Comparison of ENCODE assay signal across 8 mouse cellular contexts in the genomic region with DNA sequence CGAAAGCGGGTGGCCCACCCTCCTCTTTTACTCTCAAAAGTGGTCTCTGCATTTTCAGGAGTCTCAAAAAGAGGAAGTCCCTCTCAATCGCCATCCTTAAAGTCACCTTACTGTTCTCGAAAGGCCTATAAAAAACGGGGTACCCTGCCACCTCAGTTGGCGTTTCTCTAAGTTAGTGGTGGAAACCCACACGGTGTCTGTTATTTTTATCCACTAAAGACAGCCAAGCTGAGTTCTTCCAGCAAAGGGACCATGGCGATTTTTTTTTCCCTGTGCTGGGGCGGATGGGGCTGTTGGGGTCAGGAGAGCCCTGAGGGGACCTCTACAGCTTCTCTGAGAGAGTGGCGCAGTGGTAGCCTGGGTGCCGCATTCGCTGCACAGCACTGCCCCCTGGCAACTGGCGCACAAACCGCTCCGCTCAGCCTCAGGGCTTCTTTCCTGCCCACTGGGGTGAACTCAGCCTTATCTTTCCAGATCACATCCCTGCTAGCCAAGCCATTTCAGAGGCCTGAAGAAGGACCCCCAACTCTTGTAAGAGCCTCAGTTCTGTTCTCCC. TPM values are rescaled to one million over a fixed set of nuclear protein-coding genes. Genes with fewer than 3 reads are reported as not detected.
DNase-seq lines count a peak whose midpoint lies in the region; ATAC-seq and TF ChIP-seq lines count a peak whose summit lies in the region.

No protein-coding gene starts in this region.

- no peak overlapping the region for H3K9ac ChIP-seq in lung, embryonic 14.5 days

- H3K4me3 ChIP-seq in spleen, adult 2 months (ENCODE audit: extremely low read depth, insufficient read depth, insufficient read length): no peak overlapping the region
- H3K4me3 ChIP-seq in bone marrow, adult 2 months (replicated peaks; ENCODE audit: control insufficient read depth, low read depth, low read length): no peak overlapping the region
- H3K4me3 ChIP-seq in lung, embryonic 14.5 days (ENCODE audit: low read depth, low read length): no peak overlapping the region

- TF ChIP-seq CTCF in spleen, adult 2 months (IDR thresholded peaks at IDR 0.05; ENCODE audit: extremely low read depth, insufficient read depth, insufficient read length, insufficient replicate concordance): peak; percentile 11; the same call in 1 of the 2 replicates
- peak; percentile 32; the same call in 1 of the 2 replicates for TF ChIP-seq CTCF in bone marrow, adult 2 months (IDR thresholded peaks at IDR 0.05; ENCODE audit: control insufficient read depth, insufficient read depth, low read length)
- peak; percentile 78 for TF ChIP-seq CTCF in lung, embryonic 14.5 days (IDR thresholded peaks at IDR 0.05; ENCODE audit: low read depth)

- DNase-seq in spleen, adult 2 months (ENCODE audit: low read depth in 1 of 2, low spot score in 2 of 2): no peak
- no peak for DNase-seq in spleen, postnatal 14 days (ENCODE audit: low spot score in 2 of 2)
- peak; percentile 29 to 51 for DNase-seq in frontal cortex, postnatal 14 days (ENCODE audit: low spot score in 2 of 2)
- peak; percentile 78 for DNase-seq in kidney, postnatal 10 days
- DNase-seq in lung, embryonic 14.5 days: peak; percentile 78
- DNase-seq in right cerebral cortex, adult 2 months (ENCODE audit: low spot score in 2 of 2): peak; percentile 56

- H3K9me3 ChIP-seq in lung, embryonic 14.5 days (ENCODE audit: low read depth, low read length): no peaks in the 10 kb centered on the region

- H3K36me3 ChIP-seq in spleen, adult 2 months (ENCODE audit: control insufficient read depth, insufficient read depth, low read length): no peaks in the 10 kb centered on the region
- no peaks in the 10 kb centered on the region for H3K36me3 ChIP-seq in lung, embryonic 14.5 days (ENCODE audit: insufficient read depth)

- no peak for TF ChIP-seq POLR2A in spleen, adult 2 months (IDR thresholded peaks at IDR 0.05; ENCODE audit: low read depth, low read length)
- no peak for TF ChIP-seq POLR2A in bone marrow, adult 2 months (IDR thresholded peaks at IDR 0.05; ENCODE audit: borderline replicate concordance, control insufficient read depth, low read depth, low read length)

- 6% methylated on average over 15 of the region's 15 CpGs for WGBS in spleen, adult 2 months
- WGBS in bone marrow, adult 2 months: 5% methylated on average over 15 of the region's 15 CpGs
- WGBS in lung, embryonic 14.5 days: 6% methylated on average over 15 of the region's 15 CpGs

- no peak overlapping the region for H3K4me2 ChIP-seq in lung, embryonic 14.5 days

- peaks cover 20% of the 10 kb centered on the region for H3K27me3 ChIP-seq in spleen, adult 2 months (ENCODE audit: control insufficient read depth, insufficient read depth, low read length)
- peaks cover 66% of the 10 kb centered on the region for H3K27me3 ChIP-seq in lung, embryonic 14.5 days (ENCODE audit: insufficient read depth, low read length)

- no peaks in the 10 kb centered on the region for H3K4me1 ChIP-seq in spleen, adult 2 months (ENCODE audit: control insufficient read depth, insufficient read depth, insufficient read length)
- no peaks in the 10 kb centered on the region; the same call in 1 of the 2 replicates for H3K4me1 ChIP-seq in bone marrow, adult 2 months (ENCODE audit: control insufficient read depth, insufficient read depth, low read length)
- H3K4me1 ChIP-seq in lung, embryonic 14.5 days (ENCODE audit: insufficient read depth): no peaks in the 10 kb centered on the region

- H3K27ac ChIP-seq in spleen, adult 2 months (ENCODE audit: insufficient read depth, low read length): no peak overlapping the region
- no peak overlapping the region for H3K27ac ChIP-seq in bone marrow, adult 2 months (ENCODE audit: control insufficient read depth, insufficient read depth, low read depth, low read length, poor library complexity)
- no peak overlapping the region for H3K27ac ChIP-seq in lung, embryonic 14.5 days (ENCODE audit: low read depth)

- ATAC-seq in lung, embryonic 14.5 days (ENCODE audit: insufficient read depth): peak; percentile 82
- no peak for ATAC-seq in inflammation-experienced regulatory T-cells, adult 6 months

RNA-seq across cellular contexts. Expression of gene Kcnk18, which starts 22.8 kb away (rescaled TPM):
- polyA plus RNA-seq in spleen, adult 2 months (2012; rRNA removed): not detected in 2 replicates
- polyA plus RNA-seq in bone marrow, adult 2 months (2011; ENCODE audit: insufficient read depth, insufficient read length, low replicate concordance, missing spikeins): not detected in 2 replicates
- not detected in 2 replicates for polyA plus RNA-seq in lung, embryonic 14.5 days (2014; fragmentation: Nextera tagmentation; extraction: Ambion mirVana)
- not detected for polyA plus RNA-seq in inflammation-experienced regulatory T-cells, adult 6 months (2017; shearing (Covaris generic))

RNA-seq across cellular contexts. Expression of gene Vax1, which starts 26.3 kb away (rescaled TPM):
- polyA plus RNA-seq in spleen, adult 2 months (2012; rRNA removed): not detected in 2 replicates
- not detected in 2 replicates for polyA plus RNA-seq in bone marrow, adult 2 months (2011; ENCODE audit: insufficient read depth, insufficient read length, low replicate concordance, missing spikeins)
- polyA plus RNA-seq in lung, embryonic 14.5 days (2014; fragmentation: Nextera tagmentation; extraction: Ambion mirVana): not detected in 2 replicates
- not detected for polyA plus RNA-seq in inflammation-experienced regulatory T-cells, adult 6 months (2017; shearing (Covaris generic))

Comparison
In these comparisons a context has a peak if more than half of its experiments do, and no peak if none do; other contexts are left out.
1. DNase-seq: peak in frontal cortex, postnatal 14 days (2 of 2), kidney, postnatal 10 days (single experiment), lung, embryonic 14.5 days (single experiment) and right cerebral cortex, adult 2 months (2 of 2); none in spleen, adult 2 months (0 of 2) and spleen, postnatal 14 days (0 of 2).
2. CTCF ChIP-seq: peak in every context shown above with its lines; median percentile 78 in lung, embryonic 14.5 days; 32 in bone marrow, adult 2 months; 11 in spleen, adult 2 months.